Mouse (Mus musculus) cerebellum, postnatal 36 days (tissue): ENCODE results near the gene Vps8.

Source experiments
- DNase-seq, 2 experiments: peaks; one replicate each; pipeline ENCODE4 v3.0.0; 2021 to 2022; ENCODE audit warnings: mixed read lengths in 2 of 2

Vps8 gene

GRCm38 (mm10) chr16:21422645-21423545 lies at the start of gene Vps8:
TSS of gene Vps8 (plus strand) at chr16:21423118.
- peak; percentile 87 to 92 for DNase-seq

GRCm38 (mm10) chr16:21373316-21373960 lies 49.5 kb upstream of the Vps8 start:
- no peak for DNase-seq

- DNase-seq = no peak
These were observed 48.9 kb upstream of the Vps8 start for GRCm38 (mm10) chr16:21374067-21374466.

- DNase-seq = no peak
These were observed 47.8 kb upstream of the Vps8 start for GRCm38 (mm10) chr16:21375147-21375546.

GRCm38 (mm10) chr16:21376316-21376715 lies 46.6 kb upstream of the Vps8 start:
- no peak for DNase-seq

GRCm38 (mm10) chr16:21376949-21377604 lies 45.8 kb upstream of the Vps8 start:
- no peak for DNase-seq

GRCm38 (mm10) chr16:21377605-21377968 lies 45.3 kb upstream of the Vps8 start:
- no peak for DNase-seq

GRCm38 (mm10) chr16:21381469-21381868 lies 41.4 kb upstream of the Vps8 start:
- no peak for DNase-seq

- no peak for DNase-seq
These were observed 40.6 kb upstream of the Vps8 start for GRCm38 (mm10) chr16:21382152-21382911.

- DNase-seq = no peak
These were observed 36.7 kb upstream of the Vps8 start for GRCm38 (mm10) chr16:21385926-21386881.

- no peak for DNase-seq
These were observed 33.6 kb upstream of the Vps8 start for GRCm38 (mm10) chr16:21389316-21389715.

GRCm38 (mm10) chr16:21390744-21391143 lies 32.2 kb upstream of the Vps8 start:
- no peak for DNase-seq

- peak in 1 of 2 experiments; percentile 6 for DNase-seq
These were observed 30.8 kb upstream of the Vps8 start for GRCm38 (mm10) chr16:21392099-21392498.

GRCm38 (mm10) chr16:21392517-21393112 lies 30.3 kb upstream of the Vps8 start:
- peak; percentile 74 to 75 for DNase-seq

GRCm38 (mm10) chr16:21395546-21395945 lies 27.4 kb upstream of the Vps8 start:
- DNase-seq = no peak

- no peak for DNase-seq
These were observed 25.2 kb upstream of the Vps8 start for GRCm38 (mm10) chr16:21397681-21398080.

GRCm38 (mm10) chr16:21398345-21399051 lies 24.4 kb upstream of the Vps8 start:
- no peak for DNase-seq

GRCm38 (mm10) chr16:21399942-21400341 lies 23.0 kb upstream of the Vps8 start:
- DNase-seq = no peak

- peak in 1 of 2 experiments; percentile 16 for DNase-seq
These were observed 20.9 kb upstream of the Vps8 start for GRCm38 (mm10) chr16:21402068-21402467.

GRCm38 (mm10) chr16:21403402-21403801 lies 19.5 kb upstream of the Vps8 start:
- DNase-seq = no peak
